Mouse (Mus musculus) forebrain, embryonic 14.5 days (tissue): ENCODE data around the gene Ncor2. TPM values are rescaled to one million over a fixed set of nuclear protein-coding genes. Genes with fewer than 3 reads are reported as not detected.
A peak's percentile ranks its signal among the peaks of the same experiment; 100 is the strongest.

ENCODE experiments used
- ATAC-seq: fragments of 200-750 bp; cut with Nextera tagmentation; 2 replicates; pipeline ENCODE4 v1.8.0; 2017; ENCODE audit warnings: mild to moderate bottlenecking, moderate library complexity
- DNase-seq: peaks from one replicate; pipeline ENCODE4 v3.0.0-alpha.2; 2015; ENCODE audit warnings: low spot score
- H3K27ac ChIP-seq: fragments of 300-500 bp; sonication (generic); 2 replicates; pipeline ENCODE4 v1.5.1; 2014; ENCODE audit warnings: low read depth, mild to moderate bottlenecking, control low read depth, low read length, moderate library complexity
- H3K27me3 ChIP-seq: fragments of 300-500 bp; sonication (generic); replicated peaks from 2 replicates; pipeline ENCODE4 v1.6.1; 2014; ENCODE audit warnings: low read length, control low read depth, mixed read lengths; ENCODE audit not compliant: control insufficient read depth, insufficient read depth
- H3K36me3 ChIP-seq: fragments of 300-500 bp; sonication (generic); 2 replicates; pipeline ENCODE4 v1.6.1; 2014; ENCODE audit warnings: low read length, control low read depth; ENCODE audit not compliant: control insufficient read depth, insufficient read depth
- H3K4me1 ChIP-seq: fragments of 300-500 bp; sonication (generic); 2 replicates; pipeline ENCODE4 v1.6.1; 2014; ENCODE audit warnings: antibody characterized with exemption, low read length, control low read depth; ENCODE audit not compliant: control insufficient read depth, insufficient read depth
- H3K4me2 ChIP-seq: fragments of 300-500 bp; sonication (generic); 2 replicates; pipeline ENCODE4 v1.6.1; 2014; ENCODE audit warnings: mild to moderate bottlenecking, control low read depth, low read length
- H3K4me3 ChIP-seq: fragments of 300-500 bp; sonication (generic); 2 replicates; pipeline ENCODE4 v1.5.1; 2014; ENCODE audit warnings: low read depth, low read length, control low read depth
- H3K9ac ChIP-seq: fragments of 300-500 bp; sonication (generic); 2 replicates; pipeline ENCODE4 v1.6.1; 2014; ENCODE audit warnings: mild to moderate bottlenecking, low read length, control low read depth, moderate library complexity
- H3K9me3 ChIP-seq: fragments of 300-500 bp; sonication (generic); replicated peaks from 2 replicates; pipeline ENCODE4 v1.6.1; 2016; ENCODE audit warnings: low read length, control low read depth, mixed read lengths; ENCODE audit not compliant: control insufficient read depth
- WGBS: fragments of 180-500 bp; shearing (Covaris S2); extraction: QIAGEN DNeasy Blood & Tissue Kit; methylation state at CpG from one replicate; pipeline ENCODE4 v1.1.7; 2014; 5-methylcytosine and 5-hydroxymethylcytosine counted together
- polyA plus RNA-seq: library from polyadenylated mRNA; unstranded; fragments of >200 nt; fragmentation: Nextera tagmentation; extraction: Ambion mirVana; gene quantifications from 2 replicates; pipeline ENCODE4 v1.2.1, GENCODE M21; 2014

The Ncor2 gene
- polyA plus RNA-seq, 1 experiment from 2014 or later: 15.1 TPM

GRCm38 (mm10) chr5:125184826-125185225 lies 5.8 kb upstream of the Ncor2 start:
- Histone ChIP-seq H3K4me1 (peaks cover 5% of the 10 kb centered on the region; the same call in 1 of the 2 replicates), H3K27me3 (no peaks in the 10 kb centered on the region), H3K4me2 (no peak overlapping the region), H3K36me3 (no peaks in the 10 kb centered on the region), H3K4me3 (no peak overlapping the region), H3K9me3 (no peaks in the 10 kb centered on the region), H3K9ac (no peak overlapping the region), H3K27ac (no peak overlapping the region; the same call in 1 of the 2 replicates)
- DNase-seq (peak; percentile 44), ATAC-seq (peak; percentile 27; the same call in 1 of the 2 replicates)
- 17% methylated on average over 6 of the region's 6 CpGs for WGBS

DNA sequence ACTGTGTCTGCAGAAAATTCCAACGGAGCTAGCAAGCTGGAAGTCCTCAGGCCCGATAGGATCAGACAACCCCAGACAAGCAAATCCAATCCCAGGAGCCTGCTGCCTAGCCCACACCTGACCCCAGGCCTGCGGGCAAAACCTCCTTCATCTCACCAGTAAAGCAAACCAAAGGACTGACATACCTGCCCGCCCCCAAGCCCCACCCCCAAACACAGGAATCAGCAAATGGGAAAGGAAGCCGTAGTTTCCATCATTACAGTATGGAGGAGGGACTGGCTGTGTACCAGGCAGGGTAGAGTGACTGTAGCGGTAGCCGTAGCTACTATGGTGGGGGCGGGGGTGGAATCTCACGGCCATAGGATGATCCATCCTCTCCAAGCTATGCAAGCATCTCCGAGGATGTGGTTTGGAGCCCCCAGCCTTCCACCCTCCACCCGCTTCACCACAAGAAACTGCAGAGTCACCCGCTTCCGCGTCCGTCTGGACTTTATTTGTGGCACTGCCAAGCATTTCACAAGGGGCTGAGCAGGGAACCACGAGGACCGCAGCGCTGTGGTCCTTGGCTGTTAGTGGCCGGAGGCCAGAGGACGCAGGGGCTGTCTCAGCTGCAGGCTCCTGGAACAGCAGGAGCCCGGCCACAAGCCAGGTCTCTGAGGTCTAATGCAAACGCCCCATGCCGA lies 4.4 kb upstream of the Ncor2 start:
- 25% methylated on average over 23 of the region's 23 CpGs for WGBS
- H3K36me3 ChIP-seq: no peaks in the 10 kb centered on the region
- no peak overlapping the region for H3K27ac ChIP-seq
- H3K27me3 ChIP-seq: no peaks in the 10 kb centered on the region
- ATAC-seq: no peak
- DNase-seq: peak; percentile 35
- no peak overlapping the region for H3K4me2 ChIP-seq
- no peak overlapping the region for H3K9ac ChIP-seq
- no peak overlapping the region for H3K4me3 ChIP-seq
- peaks cover 7% of the 10 kb centered on the region; the same call in 1 of the 2 replicates for H3K4me1 ChIP-seq
- H3K9me3 ChIP-seq: no peaks in the 10 kb centered on the region

GRCm38 (mm10) chr5:125180630-125181263 lies 1.7 kb upstream of the Ncor2 start:
- no peak overlapping the region for H3K4me2 ChIP-seq
- H3K36me3 ChIP-seq: no peaks in the 10 kb centered on the region
- WGBS: 86% methylated on average over 6 of the region's 6 CpGs
- H3K9me3 ChIP-seq: no peaks in the 10 kb centered on the region
- H3K27me3 ChIP-seq: no peaks in the 10 kb centered on the region
- peaks cover 24% of the 10 kb centered on the region for H3K4me1 ChIP-seq
- no peak overlapping the region for H3K9ac ChIP-seq
- H3K27ac ChIP-seq: no peak overlapping the region
- DNase-seq: no peak
- H3K4me3 ChIP-seq: no peak overlapping the region
- no peak for ATAC-seq

- Histone ChIP-seq H3K4me1 (peaks cover 29% of the 10 kb centered on the region), H3K9ac (peak overlapping the region; percentile 70), H3K27ac (peak overlapping the region; percentile 78), H3K4me3 (peak overlapping the region; percentile 93), H3K36me3 (no peaks in the 10 kb centered on the region), H3K27me3 (no peaks in the 10 kb centered on the region), H3K9me3 (no peaks in the 10 kb centered on the region), H3K4me2 (peak overlapping the region; percentile 71)
- DNase-seq: peak; percentile 47
- no peak; the same call in 1 of the 2 replicates for ATAC-seq
- WGBS: 6% methylated on average over 24 of the region's 25 CpGs
These were observed 963 bp upstream of the Ncor2 start for GRCm38 (mm10) chr5:125179735-125180629.

DNA sequence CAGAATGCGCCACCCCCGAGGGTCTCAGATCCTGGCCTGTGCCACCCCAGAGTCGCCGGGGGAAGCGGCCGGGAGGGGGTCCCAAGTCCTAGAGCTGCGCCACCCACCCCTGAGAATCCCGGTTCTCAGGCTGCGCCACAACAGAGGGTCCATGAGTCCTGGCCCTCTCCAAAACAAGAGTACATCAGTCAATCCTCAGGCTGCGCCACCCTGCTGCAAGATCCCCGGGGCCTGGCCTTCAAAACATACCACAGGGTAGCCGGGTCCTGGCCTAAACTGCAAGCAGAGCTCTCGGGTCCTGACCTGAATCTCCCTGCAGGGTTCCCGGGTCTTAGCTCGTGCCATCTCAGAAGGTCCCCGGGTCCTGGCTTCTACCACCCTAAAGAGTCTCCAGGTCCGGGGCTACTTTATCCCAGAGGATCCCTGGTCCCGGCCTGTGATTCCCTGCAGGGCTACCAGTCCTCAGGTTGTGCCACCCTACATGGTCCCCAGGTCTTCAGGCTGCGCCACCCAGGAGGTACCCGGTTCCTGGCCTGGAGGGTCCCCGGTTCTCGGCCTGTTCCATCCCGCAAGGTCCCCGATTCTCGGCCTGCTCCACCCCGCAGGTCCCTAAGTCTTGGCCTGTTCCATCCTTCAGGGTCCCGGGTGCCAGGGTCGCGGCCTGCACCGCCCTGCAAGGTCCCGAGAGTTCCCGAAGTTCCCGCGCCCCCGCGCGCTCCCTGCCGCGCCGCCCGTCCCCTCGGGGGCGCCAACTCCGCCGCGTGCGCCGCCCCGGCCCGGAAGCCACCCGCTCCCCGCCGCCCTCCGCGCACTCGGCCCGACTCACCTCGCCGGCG lies 630 bp downstream of the Ncor2 start:
- H3K36me3 ChIP-seq: no peaks in the 10 kb centered on the region
- 0% methylated on average over 57 of the region's 60 CpGs for WGBS
- H3K9ac ChIP-seq: peak overlapping the region; percentile 91
- H3K9me3 ChIP-seq: no peaks in the 10 kb centered on the region
- H3K4me3 ChIP-seq: peak overlapping the region; percentile 93
- H3K4me2 ChIP-seq: peak overlapping the region; percentile 71
- H3K4me1 ChIP-seq: peaks cover 42% of the 10 kb centered on the region
- ATAC-seq (peak; percentile 22), DNase-seq (peak; percentile 42)
- no peaks in the 10 kb centered on the region for H3K27me3 ChIP-seq
- peak overlapping the region; percentile 95 for H3K27ac ChIP-seq

- ATAC-seq (peak; percentile 27), DNase-seq (peak; percentile 91)
- Histone ChIP-seq H3K4me1 (peaks cover 50% of the 10 kb centered on the region), H3K9ac (peak overlapping the region; percentile 91), H3K27ac (peak overlapping the region; percentile 95), H3K27me3 (no peaks in the 10 kb centered on the region), H3K9me3 (no peaks in the 10 kb centered on the region), H3K4me2 (peak overlapping the region; percentile 71), H3K4me3 (peak overlapping the region; percentile 93), H3K36me3 (no peaks in the 10 kb centered on the region)
- WGBS: under 1% methylated on average over 41 of the region's 44 CpGs
These were observed 1.4 kb downstream of the Ncor2 start for GRCm38 (mm10) chr5:125177481-125178134.

DNA sequence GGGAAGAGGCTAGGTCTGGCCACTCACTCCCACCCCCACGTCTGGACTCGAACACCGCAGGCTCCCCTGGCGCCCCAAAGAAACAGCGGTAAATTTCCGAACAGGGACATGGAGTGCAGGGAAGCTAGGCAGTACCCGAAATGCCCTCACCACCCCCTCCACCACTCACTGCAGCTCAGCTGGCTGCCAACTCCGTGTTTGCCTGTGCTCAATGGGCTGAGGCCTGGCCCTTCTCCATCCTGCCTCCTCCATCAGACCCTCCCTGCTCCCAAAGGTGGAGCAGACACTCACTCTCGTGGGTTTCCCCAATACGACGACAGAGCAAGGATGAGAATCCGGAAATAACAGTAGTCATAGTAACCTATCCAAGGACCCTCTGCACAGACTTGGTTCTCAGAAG lies 2.2 kb downstream of the Ncor2 start:
- peak overlapping the region; percentile 93 for H3K4me3 ChIP-seq
- peak overlapping the region; percentile 71 for H3K4me2 ChIP-seq
- H3K27me3 ChIP-seq: no peaks in the 10 kb centered on the region
- H3K27ac ChIP-seq: peak overlapping the region; percentile 95
- H3K9ac ChIP-seq: peak overlapping the region; percentile 91
- no peaks in the 10 kb centered on the region for H3K36me3 ChIP-seq
- DNase-seq: peak; percentile 76
- H3K4me1 ChIP-seq: peaks cover 57% of the 10 kb centered on the region
- H3K9me3 ChIP-seq: no peaks in the 10 kb centered on the region
- 2% methylated on average over 12 of the region's 12 CpGs for WGBS
- ATAC-seq: peak; percentile 5; the same call in 1 of the 2 replicates

DNA sequence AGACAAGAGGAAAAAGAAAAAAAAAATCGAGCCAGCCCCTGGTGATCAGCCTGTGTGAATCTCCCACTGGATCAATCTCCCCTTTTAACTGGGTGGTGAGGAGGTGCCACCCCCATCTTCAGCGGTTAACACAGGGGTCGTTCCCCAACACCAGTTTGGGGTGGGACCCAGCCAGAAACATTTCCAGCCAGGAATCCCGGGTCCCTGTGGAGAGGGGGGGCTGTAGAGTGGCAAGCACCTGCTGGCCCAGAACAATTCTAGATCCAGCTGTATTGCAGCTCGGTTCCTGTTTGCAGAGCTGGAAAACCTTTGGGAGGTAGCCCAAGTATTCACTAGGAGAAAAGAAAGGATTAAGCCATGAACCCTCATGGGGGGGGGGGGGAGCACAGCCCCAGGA lies 2.7 kb downstream of the Ncor2 start:
- H3K4me3 ChIP-seq: peak overlapping the region; percentile 93
- DNase-seq (no peak), ATAC-seq (no peak)
- no peaks in the 10 kb centered on the region for H3K27me3 ChIP-seq
- H3K4me1 ChIP-seq: peaks cover 62% of the 10 kb centered on the region
- H3K9me3 ChIP-seq: no peaks in the 10 kb centered on the region
- H3K9ac ChIP-seq: peak overlapping the region; percentile 91
- WGBS: 11% methylated on average over 5 of the region's 5 CpGs
- H3K27ac ChIP-seq: peak overlapping the region; percentile 95; the same call in 1 of the 2 replicates
- H3K4me2 ChIP-seq: peak overlapping the region; percentile 71
- no peaks in the 10 kb centered on the region for H3K36me3 ChIP-seq
